Mouse (Mus musculus): ENCODE data around the gene Foxn2.
"Not testable (repeated sequence)": the region's sequence is repeated elsewhere in the genome, so short reads cannot be mapped to it uniquely, and the experiment has no call there.

The Foxn2 gene

DNA sequence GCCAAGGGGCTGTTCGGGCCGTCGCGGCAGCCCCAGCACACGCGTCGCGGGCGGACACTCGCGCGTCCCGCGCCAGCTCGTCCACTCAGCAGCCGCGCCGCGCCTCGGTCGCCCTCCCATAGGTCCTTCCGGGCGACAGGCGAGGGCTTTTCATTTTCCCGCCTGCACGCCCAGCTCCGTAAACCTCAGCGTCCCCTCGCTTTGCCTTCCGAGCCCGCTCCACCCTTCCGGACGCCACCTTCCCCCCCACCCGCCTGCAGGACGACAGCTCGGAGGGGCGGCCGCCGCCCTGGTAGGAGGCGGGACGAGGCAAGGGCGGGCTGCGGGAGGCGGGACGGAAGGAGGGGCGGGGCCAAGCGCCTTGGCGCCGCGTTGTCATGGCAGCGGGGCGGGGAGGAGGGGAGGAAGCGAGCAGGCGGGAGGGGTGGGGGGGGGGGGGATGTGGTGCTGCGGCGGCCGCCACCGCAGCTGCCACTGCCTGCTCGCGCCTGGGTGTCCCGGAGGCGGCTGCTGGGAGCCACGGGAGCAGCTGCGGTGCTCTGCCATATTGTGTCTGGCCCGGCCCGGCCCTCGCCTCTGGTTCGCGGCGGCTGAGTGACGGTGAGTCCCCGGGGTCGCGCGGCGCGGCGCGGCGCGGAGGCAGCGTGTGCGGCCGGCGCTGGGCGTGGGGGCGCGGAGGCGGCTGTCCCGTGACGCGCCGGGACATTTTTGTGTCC, at the start of gene Foxn2:
Gene Foxn2 (plus strand): TSS at position 427 of the 716 bp plus-strand sequence.
- in situ Hi-C loops (cut with MboI), result no loop called here

- in situ Hi-C loops (cut with MboI), result no loop called here
These were observed 43.0 kb upstream of the Foxn2 start for GRCm38 (mm10) chr17:88397501-88397900.

DNA sequence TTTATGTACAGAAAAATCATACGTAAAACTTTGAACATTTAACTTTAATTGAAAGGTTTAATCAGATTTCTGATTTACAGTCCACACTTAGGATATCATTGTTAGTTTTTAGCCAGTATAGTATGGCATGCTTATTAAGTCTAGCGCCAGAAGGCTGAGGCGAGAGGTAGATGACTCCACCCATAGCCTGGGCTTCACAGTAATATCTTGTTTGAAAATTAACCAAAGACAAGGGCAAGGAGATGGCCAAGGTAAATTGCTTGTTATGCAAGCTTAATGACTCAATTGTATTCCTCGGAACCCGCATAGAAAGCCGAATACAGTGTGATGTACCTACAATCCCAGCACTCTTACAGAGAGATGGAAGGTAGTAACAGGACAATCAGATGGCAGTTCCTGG, 42.4 kb upstream of the Foxn2 start:
- in situ Hi-C loops (cut with MboI), result no loop called here

- in situ Hi-C loops (cut with MboI), result no loop called here
These were observed 41.7 kb upstream of the Foxn2 start for GRCm38 (mm10) chr17:88398854-88399253.

GRCm38 (mm10) chr17:88400122-88400521, 40.4 kb upstream of the Foxn2 start:
- in situ Hi-C loops (cut with MboI), result no loop called here

GRCm38 (mm10) chr17:88400702-88401475, 39.6 kb upstream of the Foxn2 start:
- in situ Hi-C loops (cut with MboI), result no loop called here

GRCm38 (mm10) chr17:88403269-88403668, 37.2 kb upstream of the Foxn2 start:
- in situ Hi-C loops (cut with MboI), result no loop called here

- in situ Hi-C loops (cut with MboI), result no loop called here
These were observed 36.0 kb upstream of the Foxn2 start for GRCm38 (mm10) chr17:88404471-88404870.

GRCm38 (mm10) chr17:88405076-88405475, 35.4 kb upstream of the Foxn2 start:
- in situ Hi-C loops (cut with MboI), result no loop called here

DNA sequence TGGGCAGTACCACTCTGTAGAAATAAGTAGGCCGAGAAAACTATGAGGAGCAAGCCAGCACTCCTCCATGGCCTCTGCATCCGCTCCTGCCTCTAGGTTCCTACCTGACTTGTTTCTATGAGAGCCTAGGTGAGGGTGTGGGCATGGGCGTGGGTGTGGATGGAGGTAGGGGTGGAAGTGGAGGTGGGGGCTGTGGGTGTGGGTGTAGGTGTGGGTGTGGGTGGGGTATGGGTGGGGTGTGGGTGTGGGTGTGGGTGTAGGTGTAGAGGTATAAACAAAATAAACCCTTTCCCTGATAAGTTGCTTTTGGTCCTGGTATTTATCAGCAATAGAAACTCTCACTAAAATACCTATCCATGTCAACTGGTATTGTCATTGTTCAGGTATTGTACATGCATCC, 30.8 kb upstream of the Foxn2 start:
- in situ Hi-C loops (cut with MboI), result no loop called here

DNA sequence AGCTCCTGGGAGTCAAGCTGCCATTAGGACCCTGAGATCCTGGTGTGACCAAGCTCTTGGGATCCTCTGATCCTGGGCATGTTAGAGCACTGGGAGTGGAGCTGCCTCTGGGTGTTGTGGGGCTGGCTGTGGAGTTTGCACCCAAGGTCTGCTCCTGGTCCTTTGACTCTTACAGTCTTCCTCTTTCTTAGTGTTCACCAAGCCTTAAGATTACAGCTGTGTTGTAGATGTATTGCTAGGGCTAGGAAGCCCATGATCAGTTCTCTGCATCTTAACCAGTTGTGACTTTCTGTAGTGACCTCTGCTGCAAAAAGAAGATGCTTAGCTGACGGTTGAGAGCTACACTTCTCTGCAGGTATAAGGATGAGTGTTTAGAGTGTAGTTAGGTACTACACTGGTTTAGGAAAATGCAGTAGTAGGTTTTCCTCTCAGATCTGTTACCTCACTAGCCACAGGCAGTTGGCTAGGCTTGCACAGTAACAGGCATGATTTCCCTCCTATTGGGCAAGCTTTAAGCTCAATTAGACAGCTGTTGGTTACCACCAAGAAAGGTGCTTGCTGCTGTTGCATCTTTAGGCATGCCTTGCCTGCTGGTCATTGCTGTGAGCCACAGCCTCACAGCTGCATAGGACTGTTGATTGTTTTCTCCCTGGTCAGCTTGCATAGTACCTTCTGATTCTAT, 27.2 kb upstream of the Foxn2 start:
- in situ Hi-C loops (cut with MboI), result no loop called here

DNA sequence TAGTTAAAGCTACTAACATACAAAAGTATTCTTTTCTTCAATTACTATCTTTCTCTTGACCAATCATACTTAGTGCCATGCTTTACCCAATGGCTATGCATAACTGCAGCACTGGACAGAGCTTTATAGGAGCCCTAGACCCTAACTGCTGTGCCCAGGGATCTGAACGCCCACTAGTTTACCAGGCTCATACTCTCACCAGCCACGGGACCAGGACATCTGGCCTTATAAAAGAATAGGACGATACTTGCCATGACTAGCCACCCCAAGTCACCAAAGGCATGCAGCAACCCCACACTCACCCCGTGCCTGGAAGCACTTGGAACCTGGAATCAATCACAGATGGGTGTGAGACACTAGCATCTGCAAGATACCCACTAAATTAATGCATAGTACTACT, 20.1 kb upstream of the Foxn2 start:
- in situ Hi-C loops (cut with MboI), result no loop called here

DNA sequence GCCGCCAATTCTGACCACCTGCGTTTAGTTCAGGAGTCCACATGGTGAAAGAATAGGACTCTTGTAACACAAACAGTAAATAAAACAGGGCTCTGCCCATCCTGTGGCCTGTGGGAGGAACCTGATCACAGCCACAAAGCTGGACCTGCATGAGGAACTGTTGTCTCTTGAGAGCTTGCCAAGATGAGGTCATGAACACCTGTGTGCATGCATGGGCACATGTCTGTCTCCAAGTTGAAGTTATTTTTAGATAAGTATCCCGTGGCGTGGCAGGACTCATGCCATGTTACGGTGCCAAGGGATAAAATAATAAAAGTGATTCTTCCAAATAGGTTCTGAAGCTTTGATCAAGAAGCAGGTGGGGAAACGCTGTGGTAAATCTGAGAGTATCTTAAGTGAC, 19.3 kb upstream of the Foxn2 start:
- in situ Hi-C loops (cut with MboI), result no loop called here

- in situ Hi-C loops (cut with MboI), result no loop called here
These were observed 9.8 kb upstream of the Foxn2 start for GRCm38 (mm10) chr17:88430719-88431118.

DNA sequence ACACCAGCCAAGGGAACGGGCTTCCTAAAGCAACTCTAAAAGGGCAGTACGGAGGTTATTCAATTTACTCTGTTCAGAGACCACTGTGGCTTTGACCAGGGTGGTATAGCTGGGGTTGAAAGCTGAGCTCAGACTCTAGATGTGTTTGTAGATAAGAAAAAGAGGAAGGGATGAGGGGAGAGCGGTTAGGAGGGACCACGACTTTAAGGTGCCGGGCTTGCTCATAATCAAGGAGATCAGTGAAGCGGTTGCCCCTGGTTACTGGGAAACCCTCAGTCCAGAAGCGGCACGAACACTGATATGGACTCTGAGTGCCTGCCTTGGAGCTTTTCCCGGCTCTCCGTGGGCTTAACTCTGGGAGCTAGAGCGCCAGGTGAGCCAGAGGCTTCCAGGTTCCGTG, 9.0 kb upstream of the Foxn2 start:
- in situ Hi-C loops (cut with MboI), result no loop called here

GRCm38 (mm10) chr17:88431987-88432386, 8.5 kb upstream of the Foxn2 start:
- in situ Hi-C loops (cut with MboI), result no loop called here

GRCm38 (mm10) chr17:88435322-88435721, 5.2 kb upstream of the Foxn2 start:
- in situ Hi-C loops (cut with MboI), result no loop called here

- in situ Hi-C loops (cut with MboI), result no loop called here
These were observed 4.2 kb upstream of the Foxn2 start for GRCm38 (mm10) chr17:88436284-88436683.

GRCm38 (mm10) chr17:88436749-88437148, 3.8 kb upstream of the Foxn2 start:
- in situ Hi-C loops (cut with MboI), result not testable (repeated sequence)

DNA sequence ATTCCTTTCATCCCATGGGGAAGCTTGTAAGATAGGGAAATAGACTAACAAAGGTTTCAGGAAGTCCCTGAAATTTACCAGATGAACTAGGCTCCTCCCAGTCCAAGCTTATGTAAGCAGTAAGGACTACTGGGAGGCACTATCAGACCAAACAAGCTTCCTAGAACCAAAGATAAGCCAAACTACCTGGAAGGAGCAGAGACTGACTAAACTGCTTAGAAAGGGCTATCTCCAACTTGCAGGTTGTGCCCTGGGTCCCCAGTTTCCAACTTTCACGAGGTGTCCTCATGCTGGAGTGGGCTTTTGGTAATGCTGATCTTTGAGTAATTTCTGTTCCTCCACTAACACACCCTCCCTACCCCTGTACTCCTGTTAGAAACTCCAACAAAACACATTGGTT, 3.1 kb upstream of the Foxn2 start:
- in situ Hi-C loops (cut with MboI), result no loop called here

GRCm38 (mm10) chr17:88439536-88440050, 918 bp upstream of the Foxn2 start:
- in situ Hi-C loops (cut with MboI), result no loop called here

DNA sequence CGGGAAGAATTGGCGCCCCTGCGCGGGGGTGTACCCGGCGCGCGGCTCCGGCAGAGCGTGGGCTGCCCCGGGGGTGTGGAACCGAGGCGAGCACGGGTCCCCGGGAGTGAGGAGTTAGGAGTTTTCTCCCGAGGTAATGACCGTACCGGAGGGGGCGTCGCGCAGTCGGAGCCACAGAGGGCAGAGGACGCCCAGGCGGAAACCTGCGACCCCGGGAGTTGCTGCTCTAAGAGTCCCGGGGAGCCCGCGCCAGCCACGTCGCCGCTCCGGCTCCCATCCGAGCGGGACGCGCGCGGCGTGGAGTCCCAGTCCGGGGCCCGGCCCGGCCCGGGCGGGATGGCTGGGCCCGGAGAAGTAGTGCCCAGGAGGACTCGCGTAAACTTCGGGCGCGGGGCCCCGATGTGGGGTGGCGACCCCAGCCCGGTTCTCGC, 505 bp downstream of the Foxn2 start:
- in situ Hi-C loops (cut with MboI), result no loop called here
